Comparison of ENCODE assay signal across 8 mouse cellular contexts in genomic region chr5:122401303-122401640, GRCm38 (mm10). TPM values are rescaled to one million over a fixed set of nuclear protein-coding genes. Genes with fewer than 3 reads are reported as not detected.
A peak's percentile ranks its signal among the peaks of the same experiment; 100 is the strongest.
DNase-seq lines count a peak whose midpoint lies in the region; TF ChIP-seq lines count a peak whose summit lies in the region.
"Had no signal": no experiment of that assay in that cellular context is flagged by ENCODE, and none has a peak within 500 bp of the region (broad histone marks: within the 10 kb centered on the region; RNA-seq: fewer than 3 reads in every experiment).

No protein-coding gene starts in this region.

- no peak; the same call in 1 of the 2 replicates for TF ChIP-seq CTCF in gastrocnemius, adult 2 months (IDR thresholded peaks at IDR 0.05)
- peak; percentile 94 for TF ChIP-seq CTCF in small intestine, adult 2 months (IDR thresholded peaks at IDR 0.05; ENCODE audit: extremely low read depth, insufficient read length, insufficient replicate concordance, low read depth, low read length)

- no peak for TF ChIP-seq POLR2A in small intestine, adult 2 months (IDR thresholded peaks at IDR 0.05; ENCODE audit: low read depth, low read length)

- peaks cover 79% of the 10 kb centered on the region for H3K36me3 ChIP-seq in small intestine, adult 2 months (ENCODE audit: control insufficient read depth, insufficient read depth, low read length)

- peak; percentile 75 to 77 for DNase-seq in B cell, adult 2 months
- peak; percentile 74 for DNase-seq in ES-CJ7 (ENCODE audit: low read depth, low spot score)
- peak; percentile 71 for DNase-seq in cerebellum, adult 11-12 months
- peak; percentile 83 for DNase-seq in gastrocnemius, adult 2 months
- peak; percentile 79 for DNase-seq in kidney, postnatal 14 days
- DNase-seq in lung, postnatal 14 days: peak; percentile 80

- H3K27ac ChIP-seq in gastrocnemius, adult 2 months: peak overlapping the region; percentile 87
- 0 out of 2 replicates have a peak overlapping the region, but pooled peaks have one; percentile 19 for H3K27ac ChIP-seq in small intestine, adult 2 months (ENCODE audit: insufficient read depth, low read depth, low read length)

- peak overlapping the region; percentile 49 for H3K4me3 ChIP-seq in gastrocnemius, adult 2 months
- H3K4me3 ChIP-seq in small intestine, adult 2 months (ENCODE audit: low read depth, low read length): no peak overlapping the region
- H3K4me3 ChIP-seq: heart, embryonic 13.5 days had no signal

- no peaks in the 10 kb centered on the region for H3K27me3 ChIP-seq in small intestine, adult 2 months (ENCODE audit: control insufficient read depth, insufficient read depth, low read length)
- H3K27me3 ChIP-seq: heart, embryonic 13.5 days had no signal

- H3K4me1 ChIP-seq in small intestine, adult 2 months (ENCODE audit: control insufficient read depth, insufficient read depth, insufficient read length, low read length): peaks cover 2% of the 10 kb centered on the region

- intact Hi-C loops in gastrocnemius, adult 2 months (cut with DNase I): loop anchor here (1.0 kb wide), 2 partner anchors 226 to 325 kb away; no protein-coding TSS in a partner anchor

- WGBS in small intestine, adult 2 months: 24% methylated on average over 8 of the region's 8 CpGs

RNA-seq across cellular contexts. Expression of gene Arpc3, which starts 9.6 kb away (rescaled TPM):
- total RNA-seq in gastrocnemius, adult 2 months (2021): 10 to 100 TPM; 45.2 to 62.8 TPM
- 46.5 and 105 TPM in 2 replicates for polyA plus RNA-seq in small intestine, adult 2 months (2012; rRNA removed)

RNA-seq across cellular contexts. Expression of gene Anapc7, which starts 20.2 kb away (rescaled TPM):
- total RNA-seq in gastrocnemius, adult 2 months (2021): 10 to 100 TPM; 14.3 to 16.8 TPM
- 9.1 and 17.2 TPM in 2 replicates for polyA plus RNA-seq in small intestine, adult 2 months (2012; rRNA removed)

RNA-seq across cellular contexts. Expression of gene Fam216a, which starts 29.1 kb away (rescaled TPM):
- 1 to 10 TPM; 4.9 to 5.5 TPM for total RNA-seq in gastrocnemius, adult 2 months (2021)
- 3.2 and 3.5 TPM in 2 replicates for polyA plus RNA-seq in small intestine, adult 2 months (2012; rRNA removed)

RNA-seq across cellular contexts. Expression of gene Gpn3, which starts 29.6 kb away (rescaled TPM):
- total RNA-seq in gastrocnemius, adult 2 months (2021): 10 to 100 TPM; 22.1 to 28.5 TPM
- polyA plus RNA-seq in small intestine, adult 2 months (2012; rRNA removed): 22.4 and 32.6 TPM in 2 replicates

RNA-seq across cellular contexts. Expression of gene Vps29, which starts 47.1 kb away (rescaled TPM):
- total RNA-seq in gastrocnemius, adult 2 months (2021): 10 to 100 TPM; 35.0 to 46.0 TPM
- 31.4 and 36.6 TPM in 2 replicates for polyA plus RNA-seq in small intestine, adult 2 months (2012; rRNA removed)
